Mouse (Mus musculus): ENCODE data around the gene Cd248. TPM values are rescaled to one million over a fixed set of nuclear protein-coding genes. Genes with fewer than 3 reads are reported as not detected.
A peak's percentile ranks its signal among the peaks of the same experiment; 100 is the strongest.

The Cd248 gene
- polyA plus RNA-seq, 1 experiment, result 2.5 TPM

DNA sequence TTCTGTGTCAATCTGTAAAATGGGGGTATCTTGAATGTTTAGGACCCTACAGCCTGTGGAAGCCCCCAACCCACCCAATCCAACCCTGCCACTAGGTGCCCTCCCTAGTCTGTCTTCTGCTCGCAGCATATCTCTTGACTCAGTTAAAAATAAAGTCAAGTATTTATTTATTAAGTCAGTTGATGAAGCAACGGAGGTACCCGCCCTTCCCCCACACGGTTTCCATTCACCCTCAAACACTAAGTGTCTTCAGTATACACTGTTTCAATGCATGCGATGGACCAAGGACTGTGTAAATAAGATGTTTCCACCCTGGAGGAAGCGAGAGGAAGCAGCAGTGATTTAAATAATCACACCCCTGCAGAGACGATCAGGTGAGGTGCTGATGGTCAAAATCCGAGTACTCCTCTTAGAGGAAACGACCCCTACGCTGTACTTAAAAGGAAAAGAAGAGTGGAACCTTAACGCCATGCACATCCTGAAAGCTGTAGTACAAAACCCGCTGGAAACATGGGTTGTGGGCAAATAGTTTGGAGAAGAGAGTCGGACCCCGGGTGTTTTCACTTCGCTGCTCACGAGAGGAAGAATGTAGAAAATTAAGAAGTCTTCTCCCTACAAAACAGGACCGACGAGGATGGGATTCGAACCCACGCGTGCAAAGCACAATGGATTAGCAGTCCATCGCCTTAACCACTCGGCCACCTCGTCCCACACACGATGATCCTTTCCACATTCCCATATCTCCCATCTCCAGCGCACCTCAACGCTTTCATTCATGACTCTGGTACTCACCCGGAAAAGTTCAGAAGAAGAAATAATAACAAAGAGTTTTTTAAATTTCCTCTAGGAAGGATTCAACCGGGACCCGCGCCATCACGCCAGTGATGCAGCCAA, 30.0 kb upstream of the Cd248 start:
- TF ChIP-seq CTCF (IDR thresholded peaks at IDR 0.05; ENCODE audit: control insufficient read depth, insufficient read depth, insufficient replicate concordance, low read depth, low read length) (no peak), POLR2A (IDR thresholded peaks at IDR 0.05; ENCODE audit: control insufficient read depth, low read depth, low read length) (no peak)
- no peaks in the 10 kb centered on the region for H3K27me3 ChIP-seq (ENCODE audit: control insufficient read depth, insufficient read depth, low read length)
- no peak overlapping the region for H3K27ac ChIP-seq (ENCODE audit: control insufficient read depth, insufficient read depth, low read depth, low read length)
- peaks cover 14% of the 10 kb centered on the region for H3K4me1 ChIP-seq (ENCODE audit: control insufficient read depth, insufficient read depth, low read length)
- H3K4me3 ChIP-seq (ENCODE audit: control insufficient read depth, low read depth, low read length), result peak overlapping the region; percentile 87
- H3K36me3 ChIP-seq (ENCODE audit: control insufficient read depth, insufficient read depth, low read length), result no peaks in the 10 kb centered on the region

DNA sequence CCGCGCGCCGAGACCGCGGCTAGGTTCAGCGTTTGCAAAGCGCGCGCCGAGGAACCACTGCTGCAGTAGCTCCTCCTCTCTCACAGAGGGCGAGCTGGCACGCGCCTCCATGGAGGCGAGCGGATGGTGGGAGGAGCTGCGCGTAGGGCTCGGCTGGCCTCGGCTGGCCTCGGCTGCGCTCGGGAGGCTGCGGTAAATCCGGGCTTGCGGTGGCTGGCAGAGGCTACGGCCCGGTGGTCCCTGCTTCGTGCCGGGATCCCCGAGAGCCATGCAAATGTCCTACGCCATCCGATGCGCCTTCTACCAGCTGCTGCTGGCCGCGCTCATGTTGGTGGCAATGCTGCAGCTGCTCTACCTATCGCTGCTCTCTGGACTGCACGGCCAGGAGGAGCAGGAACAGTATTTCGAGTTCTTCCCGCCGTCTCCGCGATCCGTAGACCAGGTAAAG, 29.1 kb upstream of the Cd248 start, which contains the start of the genes B4gat1 and AC124502.3:
Gene B4gat1, plus strand, starts transcription at position 118 of the 448 bp plus-strand sequence.
Gene AC124502.3, plus strand, starts transcription at position 183 of the 448 bp plus-strand sequence.
- no peak within 1 kb of the TSS; the same call in 1 of the 2 replicates for H3K27ac ChIP-seq (ENCODE audit: control insufficient read depth, insufficient read depth, low read depth, low read length)
- TF ChIP-seq POLR2A (IDR thresholded peaks at IDR 0.05; ENCODE audit: control insufficient read depth, low read depth, low read length) (peak; percentile 23; the same call in 1 of the 2 replicates), CTCF (IDR thresholded peaks at IDR 0.05; ENCODE audit: control insufficient read depth, insufficient read depth, insufficient replicate concordance, low read depth, low read length) (no peak; the same call in 1 of the 2 replicates)
- H3K27me3 ChIP-seq (ENCODE audit: control insufficient read depth, insufficient read depth, low read length), result no peaks in the 10 kb centered on the region
- peak within 1 kb of the TSS; percentile 87 for H3K4me3 ChIP-seq (ENCODE audit: control insufficient read depth, low read depth, low read length)
- peaks cover 14% of the 10 kb centered on the region for H3K4me1 ChIP-seq (ENCODE audit: control insufficient read depth, insufficient read depth, low read length)
- no peaks in the 10 kb centered on the region for H3K36me3 ChIP-seq (ENCODE audit: control insufficient read depth, insufficient read depth, low read length)

DNA sequence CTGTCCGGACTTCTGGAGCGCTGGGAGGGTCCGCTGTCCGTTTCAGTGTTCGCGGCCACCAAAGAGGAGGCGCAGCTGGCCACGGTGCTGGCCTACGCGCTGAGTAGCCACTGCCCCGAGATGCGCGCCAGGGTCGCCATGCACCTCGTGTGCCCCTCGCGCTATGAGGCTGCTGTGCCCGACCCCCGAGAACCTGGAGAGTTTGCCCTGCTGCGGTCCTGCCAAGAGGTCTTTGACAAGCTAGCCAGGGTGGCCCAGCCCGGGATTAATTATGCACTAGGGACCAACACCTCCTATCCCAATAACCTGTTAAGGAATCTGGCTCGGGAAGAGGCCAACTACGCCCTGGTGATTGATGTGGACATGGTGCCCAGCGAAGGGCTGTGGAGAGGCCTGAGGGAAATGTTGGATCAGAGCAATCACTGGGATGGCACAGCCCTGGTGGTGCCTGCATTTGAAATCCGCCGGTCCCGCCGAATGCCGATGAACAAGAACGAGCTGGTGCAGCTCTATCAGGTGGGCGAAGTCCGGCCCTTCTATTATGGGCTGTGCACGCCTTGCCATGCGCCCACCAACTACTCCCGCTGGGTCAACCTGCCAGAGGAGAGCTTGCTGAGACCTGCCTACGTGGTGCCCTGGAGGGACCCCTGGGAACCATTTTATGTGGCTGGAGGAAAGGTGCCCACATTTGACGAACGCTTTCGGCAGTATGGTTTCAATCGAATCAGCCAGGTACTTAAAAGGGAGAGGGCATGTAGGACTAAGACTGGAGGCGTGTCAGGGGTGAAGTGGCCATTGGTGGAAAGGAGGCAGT, 28.4 kb upstream of the Cd248 start:
- Histone ChIP-seq H3K4me1 (ENCODE audit: control insufficient read depth, insufficient read depth, low read length) (peaks cover 14% of the 10 kb centered on the region), H3K27ac (ENCODE audit: control insufficient read depth, insufficient read depth, low read depth, low read length) (no peak overlapping the region), H3K27me3 (ENCODE audit: control insufficient read depth, insufficient read depth, low read length) (no peaks in the 10 kb centered on the region), H3K36me3 (ENCODE audit: control insufficient read depth, insufficient read depth, low read length) (no peaks in the 10 kb centered on the region), H3K4me3 (ENCODE audit: control insufficient read depth, low read depth, low read length) (peak overlapping the region; percentile 87)
- no peak for TF ChIP-seq POLR2A (IDR thresholded peaks at IDR 0.05; ENCODE audit: control insufficient read depth, low read depth, low read length)
- no peak for TF ChIP-seq CTCF (IDR thresholded peaks at IDR 0.05; ENCODE audit: control insufficient read depth, insufficient read depth, insufficient replicate concordance, low read depth, low read length)

DNA sequence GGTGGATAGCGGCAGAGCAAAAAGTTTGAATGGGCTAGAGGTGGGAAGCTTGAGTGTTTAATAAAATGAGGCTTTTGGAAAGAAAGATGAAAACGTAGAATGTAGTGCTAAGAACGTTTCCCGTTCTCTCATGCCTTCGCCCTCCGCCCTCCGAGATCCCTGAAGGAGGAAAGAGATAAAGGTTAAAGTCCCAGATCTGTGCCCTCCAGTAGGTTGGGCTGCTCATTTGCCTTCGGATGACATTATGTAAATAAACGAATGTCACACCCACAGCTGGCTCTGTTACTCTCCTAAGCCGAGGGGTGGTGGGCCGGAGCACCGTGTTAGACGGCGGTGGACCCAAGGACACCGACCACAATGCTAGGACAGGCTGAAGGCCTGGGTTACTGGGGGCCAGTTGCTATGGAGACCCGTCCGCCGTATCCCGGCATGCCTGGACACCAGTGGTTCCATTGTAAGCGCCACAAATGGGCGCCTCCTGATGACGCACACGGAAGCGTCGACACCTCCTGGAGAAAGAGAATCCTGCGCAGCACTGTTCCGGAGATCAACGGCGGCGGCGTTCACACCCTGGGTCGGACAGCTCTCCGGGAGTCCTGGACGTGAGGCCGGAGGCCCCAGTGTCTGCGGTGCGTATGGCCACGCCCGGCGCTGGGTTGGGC, 26.9 kb upstream of the Cd248 start, which contains the start of gene Brms1:
Gene Brms1, plus strand, starts transcription at position 493 of the 662 bp plus-strand sequence.
- peak; percentile 92 for TF ChIP-seq POLR2A (IDR thresholded peaks at IDR 0.05; ENCODE audit: control insufficient read depth, low read depth, low read length)
- no peak for TF ChIP-seq CTCF (IDR thresholded peaks at IDR 0.05; ENCODE audit: control insufficient read depth, insufficient read depth, insufficient replicate concordance, low read depth, low read length)
- peak within 1 kb of the TSS; percentile 89 for H3K4me3 ChIP-seq (ENCODE audit: control insufficient read depth, low read depth, low read length)
- H3K27me3 ChIP-seq (ENCODE audit: control insufficient read depth, insufficient read depth, low read length), result no peaks in the 10 kb centered on the region
- H3K27ac ChIP-seq (ENCODE audit: control insufficient read depth, insufficient read depth, low read depth, low read length), result peak within 1 kb of the TSS; percentile 91
- no peaks in the 10 kb centered on the region for H3K36me3 ChIP-seq (ENCODE audit: control insufficient read depth, insufficient read depth, low read length)
- peaks cover 14% of the 10 kb centered on the region for H3K4me1 ChIP-seq (ENCODE audit: control insufficient read depth, insufficient read depth, low read length)

DNA sequence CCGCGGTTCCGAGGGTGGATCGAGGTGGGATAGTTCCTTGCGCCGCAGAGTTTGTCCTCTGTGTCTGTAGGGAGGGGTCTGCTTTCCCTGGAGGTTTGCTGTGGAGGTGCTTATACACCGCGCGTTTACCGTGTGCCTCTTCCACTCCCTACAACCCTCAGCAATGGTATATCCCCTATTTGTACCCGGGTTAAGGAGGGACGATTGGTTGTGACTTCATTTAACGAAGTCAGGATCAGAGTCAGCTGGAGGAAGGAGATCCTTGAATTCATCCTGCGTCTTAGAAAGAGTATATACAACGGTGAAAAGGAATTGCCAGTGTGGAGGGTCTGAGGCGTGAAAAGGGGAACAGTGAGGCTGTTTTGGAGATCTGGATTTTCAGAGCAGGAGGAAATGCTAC, 26.3 kb upstream of the Cd248 start:
- peaks cover 14% of the 10 kb centered on the region for H3K4me1 ChIP-seq (ENCODE audit: control insufficient read depth, insufficient read depth, low read length)
- H3K4me3 ChIP-seq (ENCODE audit: control insufficient read depth, low read depth, low read length), result peak overlapping the region; percentile 89
- TF ChIP-seq CTCF (IDR thresholded peaks at IDR 0.05; ENCODE audit: control insufficient read depth, insufficient read depth, insufficient replicate concordance, low read depth, low read length) (no peak), POLR2A (IDR thresholded peaks at IDR 0.05; ENCODE audit: control insufficient read depth, low read depth, low read length) (no peak)
- H3K27ac ChIP-seq (ENCODE audit: control insufficient read depth, insufficient read depth, low read depth, low read length), result peak overlapping the region; percentile 82
- no peaks in the 10 kb centered on the region for H3K27me3 ChIP-seq (ENCODE audit: control insufficient read depth, insufficient read depth, low read length)
- no peaks in the 10 kb centered on the region for H3K36me3 ChIP-seq (ENCODE audit: control insufficient read depth, insufficient read depth, low read length)

DNA sequence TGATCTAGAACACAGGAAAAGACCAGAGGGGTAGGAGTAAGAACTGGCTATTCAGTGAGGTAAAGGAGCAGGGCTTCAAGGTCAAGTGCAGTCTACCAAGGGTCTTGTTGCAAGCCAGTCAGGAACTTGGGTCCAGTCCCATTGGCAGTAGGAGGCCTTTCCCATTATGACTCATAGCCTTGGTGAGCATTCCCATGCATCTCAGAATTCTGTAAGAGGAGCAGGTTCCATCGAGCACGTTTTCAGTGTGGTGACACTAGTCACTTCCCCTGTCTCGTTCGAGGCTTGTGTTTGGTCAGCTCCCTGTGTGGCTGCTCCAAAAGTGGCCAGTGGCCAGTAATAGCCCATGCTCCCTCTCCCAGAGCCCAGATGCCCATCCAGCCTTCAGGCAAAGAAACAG, 22.3 kb upstream of the Cd248 start:
- TF ChIP-seq CTCF (IDR thresholded peaks at IDR 0.05; ENCODE audit: control insufficient read depth, insufficient read depth, insufficient replicate concordance, low read depth, low read length), result no peak
- no peak for TF ChIP-seq POLR2A (IDR thresholded peaks at IDR 0.05; ENCODE audit: control insufficient read depth, low read depth, low read length)
- no peaks in the 10 kb centered on the region; the same call in 1 of the 2 replicates for H3K4me1 ChIP-seq (ENCODE audit: control insufficient read depth, insufficient read depth, low read length)
- H3K27me3 ChIP-seq (ENCODE audit: control insufficient read depth, insufficient read depth, low read length), result no peaks in the 10 kb centered on the region
- no peaks in the 10 kb centered on the region; the same call in 1 of the 2 replicates for H3K36me3 ChIP-seq (ENCODE audit: control insufficient read depth, insufficient read depth, low read length)
- H3K4me3 ChIP-seq (ENCODE audit: control insufficient read depth, low read depth, low read length), result peak overlapping the region; percentile 11
- H3K27ac ChIP-seq (ENCODE audit: control insufficient read depth, insufficient read depth, low read depth, low read length), result no peak overlapping the region

All from testis, adult 2 months (tissue).